ENCODE assay signal across 9 mouse cellular contexts in the genomic region with DNA sequence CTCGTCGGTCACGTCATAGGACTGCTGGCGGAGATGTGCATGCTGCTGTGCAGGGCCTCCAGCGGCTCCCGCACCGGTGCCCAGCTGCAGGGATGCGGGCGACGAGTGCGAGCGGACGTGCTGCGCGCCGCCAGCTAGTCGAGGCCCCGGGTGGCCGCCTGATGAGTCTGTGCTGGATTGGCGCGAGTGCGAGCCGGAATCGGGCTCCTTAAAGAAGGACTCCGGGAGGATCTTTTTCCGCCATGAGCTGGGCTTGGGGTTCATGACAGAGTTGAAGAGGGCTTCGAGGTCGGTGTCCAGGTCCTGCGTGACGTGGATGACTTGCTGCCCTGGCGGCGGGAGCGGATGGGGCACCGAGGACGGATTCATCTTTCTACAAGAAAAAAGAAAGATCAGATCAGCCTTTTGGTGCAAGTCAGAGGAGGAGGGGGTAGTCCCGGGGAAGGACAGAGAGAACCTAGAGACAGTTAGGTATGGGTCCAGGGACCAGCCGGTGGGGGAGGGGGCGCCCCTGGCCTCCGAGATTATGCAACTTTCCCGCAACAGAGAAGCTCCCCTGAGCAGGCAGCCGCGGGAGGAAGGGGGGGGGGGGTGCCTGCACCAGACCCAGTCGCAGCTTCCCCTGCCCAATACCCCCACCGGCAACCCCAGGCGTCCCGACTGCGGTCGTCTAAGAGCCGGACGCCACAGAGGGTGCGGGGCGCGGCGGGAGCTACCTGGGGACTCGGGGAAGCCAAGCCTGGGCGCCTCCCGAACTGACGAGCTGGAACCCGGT. TPM values are rescaled to one million over a fixed set of nuclear protein-coding genes. Genes with fewer than 3 reads are reported as not detected.
A peak's percentile ranks its signal among the peaks of the same experiment; 100 is the strongest.
DNase-seq lines count a peak whose midpoint lies in the region; ATAC-seq and TF ChIP-seq lines count a peak whose summit lies in the region.
"Had no signal": no experiment of that assay in that cellular context is flagged by ENCODE, and none has a peak within 500 bp of the region (broad histone marks: within the 10 kb centered on the region; RNA-seq: fewer than 3 reads in every experiment).

No protein-coding gene starts in this region.

- under 1% methylated on average over 57 of the region's 59 CpGs for WGBS in cerebellum, adult 2 months
- WGBS in intestine, embryonic 16.5 days, result 1% methylated on average over 46 of the region's 59 CpGs
- under 1% methylated on average over 59 of the region's 59 CpGs for WGBS in limb, embryonic 13.5 days
- WGBS in midbrain, embryonic 16.5 days, result under 1% methylated on average over 58 of the region's 59 CpGs

- peak overlapping the region; percentile 84 for H3K9ac ChIP-seq in intestine, embryonic 16.5 days (ENCODE audit: low read depth, low read length)
- H3K9ac ChIP-seq in limb, embryonic 13.5 days, result peak overlapping the region; percentile 87
- peak overlapping the region; percentile 72 for H3K9ac ChIP-seq in midbrain, embryonic 16.5 days (ENCODE audit: low read depth, low read length)

- TF ChIP-seq CTCF in cerebellum, adult 2 months (IDR thresholded peaks at IDR 0.05; ENCODE audit: borderline replicate concordance, insufficient read depth, low read depth, low read length), result no peak
- no peak for TF ChIP-seq CTCF in testis, adult 2 months (IDR thresholded peaks at IDR 0.05; ENCODE audit: control insufficient read depth, insufficient read depth, insufficient replicate concordance, low read depth, low read length)

- DNase-seq in cerebellum, adult 2 months, result peak; percentile 3 to 24
- no peak for DNase-seq in cerebellum, adult 9-10 months
- peak; percentile 78 for DNase-seq in embryo, embryonic 11 days

- peak overlapping the region; percentile 44 for H3K4me3 ChIP-seq in cerebellum, adult 2 months (replicated peaks; ENCODE audit: insufficient read depth, low read depth, low read length)
- H3K4me3 ChIP-seq in intestine, embryonic 16.5 days (ENCODE audit: low read length), result peak overlapping the region; percentile 82
- peak overlapping the region; percentile 83 for H3K4me3 ChIP-seq in limb, embryonic 13.5 days
- H3K4me3 ChIP-seq in midbrain, embryonic 16.5 days (ENCODE audit: low read depth, low read length), result peak overlapping the region; percentile 50
- peak overlapping the region; percentile 88 for H3K4me3 ChIP-seq in testis, adult 2 months (ENCODE audit: control insufficient read depth, low read depth, low read length)

- no peaks in the 10 kb centered on the region for H3K36me3 ChIP-seq in intestine, embryonic 16.5 days (ENCODE audit: control insufficient read depth, insufficient read depth, low read length)
- H3K36me3 ChIP-seq in limb, embryonic 13.5 days, result peaks cover 7% of the 10 kb centered on the region
- H3K36me3 ChIP-seq in midbrain, embryonic 16.5 days (ENCODE audit: control insufficient read depth, insufficient read depth, low read length), result no peaks in the 10 kb centered on the region
- H3K36me3 ChIP-seq in testis, adult 2 months (ENCODE audit: control insufficient read depth, insufficient read depth, low read length), result no peaks in the 10 kb centered on the region

- no peak overlapping the region for H3K27ac ChIP-seq in cerebellum, adult 2 months (ENCODE audit: insufficient read depth, low read length)
- peak overlapping the region; percentile 95 for H3K27ac ChIP-seq in intestine, embryonic 16.5 days (ENCODE audit: low read length)
- H3K27ac ChIP-seq in limb, embryonic 13.5 days, result peak overlapping the region; percentile 96
- peak overlapping the region; percentile 53; the same call in 1 of the 2 replicates for H3K27ac ChIP-seq in midbrain, embryonic 16.5 days (ENCODE audit: low read length)
- H3K27ac ChIP-seq in testis, adult 2 months (ENCODE audit: control insufficient read depth, insufficient read depth, low read depth, low read length), result no peak overlapping the region; the same call in 1 of the 2 replicates
- H3K27ac ChIP-seq: macrophage had no signal

- peaks cover 2% of the 10 kb centered on the region; the same call in 1 of the 2 replicates for H3K27me3 ChIP-seq in cerebellum, adult 2 months (ENCODE audit: control insufficient read depth, insufficient read depth, low read length)
- H3K27me3 ChIP-seq in intestine, embryonic 16.5 days (replicated peaks; ENCODE audit: control insufficient read depth, insufficient read depth, low read length), result no peaks in the 10 kb centered on the region
- H3K27me3 ChIP-seq in limb, embryonic 13.5 days, result no peaks in the 10 kb centered on the region
- no peaks in the 10 kb centered on the region for H3K27me3 ChIP-seq in midbrain, embryonic 16.5 days (ENCODE audit: control insufficient read depth, insufficient read depth, low read depth, low read length)
- H3K27me3 ChIP-seq in testis, adult 2 months (ENCODE audit: control insufficient read depth, insufficient read depth, low read length), result peaks cover 6% of the 10 kb centered on the region

- no peaks in the 10 kb centered on the region for H3K4me1 ChIP-seq in cerebellum, adult 2 months (ENCODE audit: control insufficient read depth, insufficient read depth, low read length)
- peaks cover 5% of the 10 kb centered on the region; the same call in 1 of the 2 replicates for H3K4me1 ChIP-seq in intestine, embryonic 16.5 days (ENCODE audit: control insufficient read depth, insufficient read depth, low read length)
- peaks cover 34% of the 10 kb centered on the region for H3K4me1 ChIP-seq in limb, embryonic 13.5 days
- H3K4me1 ChIP-seq in midbrain, embryonic 16.5 days (ENCODE audit: control insufficient read depth, insufficient read depth, low read length), result no peaks in the 10 kb centered on the region
- H3K4me1 ChIP-seq in testis, adult 2 months (ENCODE audit: control insufficient read depth, insufficient read depth, low read length), result peaks cover 14% of the 10 kb centered on the region

- peak; percentile 77 for ATAC-seq in granulocyte monocyte progenitor cell, adult 5-6 weeks (replicated peaks; ENCODE audit: poor library complexity, severe bottlenecking)
- peak; percentile 65 for ATAC-seq in intestine, embryonic 16.5 days
- peak; percentile 46 for ATAC-seq in limb, embryonic 13.5 days (ENCODE audit: low FRiP score, low read depth)
- ATAC-seq in midbrain, embryonic 16.5 days, result peak; percentile 80

- peak overlapping the region; percentile 88 for H3K4me2 ChIP-seq in intestine, embryonic 16.5 days (ENCODE audit: low read depth, low read length)
- peak overlapping the region; percentile 82 for H3K4me2 ChIP-seq in limb, embryonic 13.5 days (replicated peaks)
- peak overlapping the region; percentile 99 for H3K4me2 ChIP-seq in midbrain, embryonic 16.5 days (ENCODE audit: low read length)

- no peaks in the 10 kb centered on the region for H3K9me3 ChIP-seq in intestine, embryonic 16.5 days (ENCODE audit: control insufficient read depth, low read length)
- H3K9me3 ChIP-seq in limb, embryonic 13.5 days, result peaks cover 2% of the 10 kb centered on the region; the same call in 1 of the 2 replicates
- no peaks in the 10 kb centered on the region for H3K9me3 ChIP-seq in midbrain, embryonic 16.5 days (replicated peaks; ENCODE audit: control insufficient read depth, low read length, poor library complexity, severe bottlenecking)

- TF ChIP-seq POLR2A in cerebellum, adult 2 months (IDR thresholded peaks at IDR 0.05; ENCODE audit: borderline replicate concordance, insufficient read depth, low read length), result no peak
- no peak for TF ChIP-seq POLR2A in testis, adult 2 months (IDR thresholded peaks at IDR 0.05; ENCODE audit: control insufficient read depth, low read depth, low read length)

RNA-seq across cellular contexts. Expression of a gene that starts 0.6 kb away (rescaled TPM):
- polyA plus RNA-seq in cerebellum, adult 2 months (2012; rRNA removed), result 10.0 and 10.6 TPM in 2 replicates
- not detected in 2 replicates for total RNA-seq in granulocyte monocyte progenitor cell, adult 5-6 weeks (2014; fragmentation: Nextera tagmentation)
- total RNA-seq in granulocyte monocyte progenitor cell, adult 5-6 weeks (2017), result not detected in 2 replicates
- 13.1 and 13.5 TPM in 2 replicates for polyA plus RNA-seq in intestine, embryonic 16.5 days (2015; fragmentation: Nextera tagmentation; extraction: Ambion mirVana)
- 25.9 and 27.7 TPM in 2 replicates for polyA plus RNA-seq in limb, embryonic 13.5 days (2015; fragmentation: Nextera tagmentation; extraction: Ambion mirVana)
- 5.8 and 6.4 TPM in 2 replicates for polyA plus RNA-seq in midbrain, embryonic 16.5 days (2015; fragmentation: Nextera tagmentation; extraction: Ambion mirVana)
- polyA plus RNA-seq in testis, adult 2 months (2012; rRNA removed), result 23.0 and 24.4 TPM in 2 replicates
- polyA plus RNA-seq: macrophage had no signal

Comparison
In these comparisons a context has a peak if more than half of its experiments do, and no peak if none do; other contexts are left out.
1. H3K27ac ChIP-seq: peak in intestine, embryonic 16.5 days (single experiment), limb, embryonic 13.5 days (single experiment) and midbrain, embryonic 16.5 days (single experiment); none in cerebellum, adult 2 months (single experiment) and testis, adult 2 months (single experiment).
2. Peak in every context shown above with its lines, with median percentiles within 50 percentile points of each other: H3K4me3 ChIP-seq, ATAC-seq, H3K4me2 ChIP-seq and H3K9ac ChIP-seq.